Mouse (Mus musculus) urinary bladder, postnatal 10 days (tissue): ENCODE measurements around the gene Arfip2.

Experiments
- DNase-seq: peaks from one replicate; pipeline ENCODE4 v3.0.0; 2022; ENCODE audit warnings: low spot score

Gene Arfip2

DNA sequence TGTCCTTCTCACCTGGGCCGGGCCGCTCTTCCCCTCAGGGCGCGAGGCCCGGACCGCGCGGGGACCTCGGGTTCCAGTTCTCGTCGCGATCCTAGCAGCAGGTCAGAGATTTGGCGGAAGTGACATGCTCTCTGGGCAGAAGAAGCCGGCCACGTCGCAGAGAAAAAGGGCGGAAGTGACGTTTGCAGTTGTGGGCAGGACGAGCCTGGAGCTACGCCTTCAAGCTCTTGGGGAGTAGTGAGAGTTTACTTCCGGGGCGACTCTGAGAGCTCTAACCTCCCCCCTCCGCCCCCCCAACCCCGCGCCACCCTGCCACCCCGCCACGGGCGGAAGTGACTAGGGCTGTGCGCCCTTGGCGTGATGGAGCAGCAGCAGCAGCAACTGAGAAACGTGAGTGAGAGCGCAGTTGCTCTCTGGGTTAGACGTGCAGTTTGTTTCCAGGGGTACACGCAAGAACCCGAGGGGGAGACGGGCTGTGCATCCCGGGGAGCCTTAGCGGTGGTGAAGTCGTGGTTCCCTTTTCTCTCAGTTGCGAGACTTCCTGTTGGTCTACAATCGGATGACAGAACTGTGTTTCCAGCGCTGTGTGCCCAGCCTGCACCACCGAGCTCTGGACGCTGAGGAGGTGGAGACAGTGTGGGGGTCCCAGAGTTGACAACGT, at the start of gene Arfip2, which contains the start of gene Gm45799:
Gene Arfip2, minus strand, starts transcription at position 184 of the 661 bp plus-strand sequence.
Gene Gm45799, plus strand, starts transcription at position 320 of the 661 bp plus-strand sequence.
- peak; percentile 84 for DNase-seq

GRCm38 (mm10) chr7:105685541-105686197, 45.5 kb upstream of the Arfip2 start:
- no peak for DNase-seq

DNA sequence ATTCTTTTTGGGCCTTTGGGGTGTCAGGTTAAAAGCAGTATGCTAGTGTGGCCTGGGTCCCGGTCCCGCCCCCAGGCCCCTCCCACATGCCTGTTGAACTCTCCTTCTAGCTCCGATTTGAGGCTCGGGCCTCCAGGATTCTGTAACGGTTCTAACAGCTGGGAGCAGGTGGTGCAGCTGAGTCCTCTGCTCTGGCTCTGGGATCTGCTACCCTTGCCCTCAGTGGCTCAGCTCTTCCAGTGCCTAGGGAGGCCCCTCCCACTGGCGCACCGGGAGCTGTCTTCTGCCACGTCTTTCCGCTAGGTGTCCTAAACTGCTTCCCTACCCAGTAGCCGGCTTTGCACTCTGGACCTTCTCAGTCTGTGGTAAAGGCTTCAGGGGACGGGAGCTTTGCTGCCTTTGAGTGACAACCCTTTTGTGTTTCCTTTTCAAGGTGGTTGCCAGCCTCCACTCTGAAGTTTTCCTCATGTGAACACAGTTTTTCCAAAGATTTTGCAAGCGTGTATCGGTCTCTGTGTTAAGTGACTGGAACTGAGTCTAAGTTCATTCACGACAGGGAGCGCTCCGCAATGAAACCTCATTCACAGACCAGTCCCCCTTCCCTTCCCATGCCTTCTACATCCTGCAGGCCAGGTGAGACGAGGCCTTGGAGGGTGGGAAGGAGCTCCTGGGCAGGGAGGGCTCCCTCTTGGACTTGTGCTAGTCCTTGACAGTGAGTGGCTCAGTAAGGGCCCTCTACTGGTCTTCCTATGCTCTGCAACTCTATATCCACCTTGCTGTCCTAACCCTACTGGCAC, 10.6 kb upstream of the Arfip2 start, which contains the start of gene Dnhd1:
Gene Dnhd1, plus strand, starts transcription at position 189 of the 797 bp plus-strand sequence.
- DNase-seq: no peak

DNA sequence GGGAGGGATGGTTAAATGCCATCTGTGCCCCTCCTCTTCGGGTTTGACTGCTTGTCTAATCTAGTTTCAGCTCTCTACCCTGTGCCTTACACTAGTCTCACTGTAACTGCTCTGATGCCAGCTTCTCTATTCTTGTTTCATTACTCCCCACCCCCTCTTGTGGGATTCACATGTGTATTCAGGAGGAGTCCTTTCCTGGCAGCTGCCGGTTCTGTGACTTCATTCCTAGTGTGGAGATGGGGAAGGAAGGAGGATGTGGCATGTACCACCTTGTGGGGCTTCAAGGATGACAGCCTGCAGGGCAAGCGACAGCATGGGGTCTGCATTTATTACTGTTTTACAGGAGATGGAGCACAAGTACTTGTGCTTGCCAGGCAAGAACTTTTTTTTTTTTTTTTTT, 1.7 kb upstream of the Arfip2 start:
- DNase-seq: no peak

DNA sequence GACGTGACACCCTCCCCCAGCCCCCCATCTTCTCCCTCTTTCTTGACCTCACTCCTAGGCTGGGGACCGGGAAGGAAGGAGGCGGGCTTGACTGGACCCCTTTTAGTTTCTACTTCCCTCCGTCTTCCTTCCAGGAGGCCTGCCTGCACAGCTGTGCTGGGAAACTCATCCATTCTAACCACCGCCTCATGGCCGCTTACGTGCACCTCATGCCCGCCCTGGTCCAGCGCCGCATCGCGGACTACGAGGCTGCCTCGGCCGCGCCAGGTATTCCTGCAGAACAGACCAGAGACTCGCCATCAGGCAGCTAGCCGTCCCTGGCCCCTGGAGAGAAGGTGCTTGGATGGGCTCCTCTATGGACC, 659 bp upstream of the Arfip2 start:
- no peak for DNase-seq

DNA sequence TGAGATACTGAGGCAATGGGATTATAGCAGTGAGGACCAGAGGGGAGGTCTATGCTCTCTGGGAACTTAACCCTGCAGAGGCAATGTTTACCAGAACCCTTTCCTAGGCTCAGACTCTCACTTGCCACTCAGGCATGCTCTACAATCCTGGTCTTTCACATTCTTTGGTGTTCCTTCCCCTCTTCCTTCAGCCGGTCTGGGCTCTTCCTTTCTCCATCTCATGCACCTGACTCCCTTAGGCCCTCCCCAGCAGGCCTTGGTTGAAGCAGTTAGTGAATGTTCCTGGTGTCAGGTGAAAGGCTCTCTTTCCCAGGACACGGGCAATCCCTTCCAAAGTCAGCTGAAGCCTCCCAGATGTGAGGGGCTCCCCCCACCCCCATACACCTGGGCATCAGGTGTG, 460 bp downstream of the Arfip2 start, which contains the start of gene Timm10b:
Gene Timm10b, plus strand, starts transcription at position 301 of the 400 bp plus-strand sequence.
- DNase-seq: no peak

DNA sequence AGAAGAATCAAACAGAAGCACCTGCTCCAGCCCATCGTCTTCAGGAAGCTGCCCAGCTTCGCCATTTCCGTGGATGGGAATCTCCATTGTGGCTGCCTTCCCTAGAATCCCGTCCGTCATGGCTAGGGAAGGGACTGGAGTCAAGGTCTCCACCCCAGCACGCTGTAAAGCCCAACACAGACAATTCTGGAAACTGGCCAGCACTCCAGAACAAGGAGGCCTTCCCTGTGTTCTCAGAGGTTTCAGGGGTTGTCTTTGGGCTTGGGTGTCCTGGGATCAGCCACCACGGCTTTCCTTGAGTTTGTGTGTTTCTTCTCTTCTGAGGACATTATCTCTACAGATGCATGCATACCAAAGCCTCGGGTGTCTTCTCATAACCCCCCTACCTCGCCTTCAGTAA, 912 bp downstream of the Arfip2 start:
- DNase-seq: no peak

- no peak for DNase-seq
These were observed 1.4 kb downstream of the Arfip2 start for GRCm38 (mm10) chr7:105638776-105639175.

- no peak for DNase-seq
These were observed 4.5 kb downstream of the Arfip2 start for GRCm38 (mm10) chr7:105635726-105636125.

- DNase-seq: no peak
These were observed 5.8 kb downstream of the Arfip2 start for GRCm38 (mm10) chr7:105634272-105634920.

DNA sequence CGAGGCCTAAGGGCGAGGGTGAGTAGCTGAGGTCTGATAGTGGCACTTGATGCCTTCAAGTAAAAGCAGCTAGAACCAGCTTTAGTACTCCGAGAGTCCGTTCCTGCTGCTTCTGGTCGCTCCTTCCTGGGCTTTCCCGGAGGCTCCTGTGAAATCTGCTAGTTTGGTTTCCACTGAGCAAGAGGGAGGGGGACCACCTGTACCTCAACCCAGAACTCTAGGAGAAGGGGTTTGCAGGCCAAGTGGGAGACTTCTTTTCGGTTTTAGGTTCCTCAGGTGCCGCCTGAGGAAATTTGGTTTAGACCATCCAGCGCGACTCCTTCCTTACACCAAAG, 6.4 kb downstream of the Arfip2 start:
- DNase-seq: no peak

- peak; percentile 80 for DNase-seq
These were observed 7.0 kb downstream of the Arfip2 start, which contains the start of gene Trim3 for GRCm38 (mm10) chr7:105633127-105633800. TSS of gene Trim3 (minus strand) at chr7:105633571.

GRCm38 (mm10) chr7:105632551-105632972, 7.7 kb downstream of the Arfip2 start:
- no peak for DNase-seq

DNA sequence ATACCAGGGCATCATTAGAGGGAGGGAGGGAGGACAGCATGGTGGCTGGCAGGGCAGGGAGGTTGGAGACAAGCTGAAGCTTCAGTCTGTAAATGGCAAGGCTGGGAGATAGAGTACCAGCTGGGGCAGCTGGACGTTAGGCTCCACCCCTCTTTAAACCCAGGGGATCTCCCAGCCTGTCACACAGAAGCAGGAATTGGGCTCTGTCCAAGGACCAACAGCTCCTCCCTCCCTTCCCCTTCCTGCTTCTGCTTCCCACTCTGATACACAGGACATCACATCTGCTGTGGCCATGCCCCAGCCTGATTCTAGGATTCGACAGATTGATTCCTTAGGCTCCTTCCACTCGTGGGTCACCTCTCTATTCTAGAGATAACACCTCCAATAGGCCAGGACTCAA, 11.6 kb downstream of the Arfip2 start:
- no peak for DNase-seq

DNA sequence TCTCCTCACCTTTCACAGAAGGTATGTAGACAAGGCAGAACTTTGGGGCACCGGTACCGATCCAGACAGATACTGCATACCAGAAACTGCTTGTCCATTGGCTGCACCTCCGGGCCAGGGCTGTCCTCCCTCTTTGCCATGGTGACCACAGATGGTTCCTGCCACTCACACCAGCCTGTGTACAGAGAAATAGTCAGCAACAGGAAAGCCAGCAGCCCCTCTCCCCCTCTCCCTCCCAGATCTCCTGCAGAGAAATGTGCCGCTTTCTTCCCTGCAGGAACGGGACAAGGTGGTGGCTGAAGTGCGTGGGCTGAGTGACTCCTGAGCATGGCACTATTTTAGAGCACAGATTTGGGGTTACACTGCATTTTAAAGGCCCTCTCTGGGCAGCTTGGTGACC, 14.8 kb downstream of the Arfip2 start:
- DNase-seq: no peak

DNA sequence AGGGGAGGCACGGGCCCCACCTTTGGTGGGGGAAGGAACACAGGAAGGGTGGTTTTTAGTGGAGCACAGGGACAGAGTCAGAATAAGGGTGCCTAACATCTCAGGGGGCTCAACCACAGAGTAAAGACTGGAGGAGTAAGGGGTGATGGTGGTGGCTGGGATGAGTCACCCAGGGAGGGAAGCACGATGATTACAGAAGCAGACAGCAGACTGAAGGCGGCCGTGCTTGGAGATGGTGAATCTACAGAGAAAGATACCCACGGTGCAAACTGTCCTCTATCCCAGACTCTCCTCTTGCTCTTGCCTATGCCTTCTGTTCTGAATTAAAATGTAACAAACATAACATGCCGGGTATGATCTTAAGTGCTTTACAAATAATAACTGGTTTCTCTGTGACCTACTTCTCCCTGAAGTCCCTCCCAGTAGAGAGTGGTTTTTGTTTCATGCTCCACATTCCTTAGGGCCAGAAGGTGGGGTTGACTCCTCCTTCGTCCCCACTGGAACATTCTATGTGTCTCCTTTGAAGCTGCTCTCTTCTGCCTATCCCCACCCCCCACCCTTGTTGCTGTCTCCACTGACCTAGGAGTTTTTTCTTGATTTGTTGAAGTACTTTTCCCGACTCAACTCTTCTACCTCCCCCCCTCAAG, 18.4 kb downstream of the Arfip2 start:
- DNase-seq: no peak

GRCm38 (mm10) chr7:105621053-105621452, 19.2 kb downstream of the Arfip2 start:
- DNase-seq: no peak

GRCm38 (mm10) chr7:105619701-105620100, 20.5 kb downstream of the Arfip2 start:
- DNase-seq: no peak

GRCm38 (mm10) chr7:105617810-105618209, 22.4 kb downstream of the Arfip2 start:
- DNase-seq: no peak

DNA sequence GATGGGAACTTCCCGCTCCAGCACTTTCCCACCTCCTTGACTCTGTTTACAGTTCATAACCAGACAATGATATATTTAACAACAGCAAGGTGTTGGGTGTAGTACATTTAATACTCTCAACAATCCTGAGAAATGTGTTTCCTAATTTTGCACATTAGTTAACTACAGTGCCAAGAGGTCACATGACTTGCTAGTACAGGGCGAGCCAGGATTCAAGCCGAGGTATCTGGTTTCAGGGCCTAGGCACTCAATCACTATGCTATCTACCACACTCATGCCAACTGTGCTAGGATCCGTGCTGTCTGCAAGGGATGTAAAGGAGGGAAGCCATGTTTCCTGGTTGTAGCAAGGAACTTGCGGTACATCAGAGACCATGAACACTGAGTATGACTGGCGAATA, 23.7 kb downstream of the Arfip2 start:
- no peak for DNase-seq

DNA sequence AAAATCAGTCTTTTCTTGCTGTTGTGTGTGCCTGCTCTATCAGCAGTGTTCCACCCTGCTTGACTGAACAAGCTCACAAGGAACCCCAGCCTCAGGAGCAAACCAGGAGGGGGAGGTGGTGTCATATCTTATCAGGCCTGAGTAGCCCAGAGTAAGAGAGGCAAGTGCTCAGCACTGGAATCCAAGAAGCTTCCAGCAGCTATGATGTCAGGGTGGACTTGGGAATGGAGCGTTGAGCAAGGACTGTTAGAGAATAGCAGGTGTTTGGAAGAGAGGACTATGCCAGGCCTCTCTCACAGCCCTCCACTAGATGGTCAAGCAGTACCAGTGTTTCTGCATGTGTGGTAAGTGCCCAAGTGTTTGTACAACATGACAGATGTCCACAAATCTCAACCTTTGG, 24.5 kb downstream of the Arfip2 start:
- DNase-seq: no peak
